Mouse (Mus musculus) brain, embryonic 14.5 days (tissue): ENCODE measurements around the gene Sost. TPM values are rescaled to one million over a fixed set of nuclear protein-coding genes. Genes with fewer than 3 reads are reported as not detected.
A peak's percentile ranks its signal among the peaks of the same experiment; 100 is the strongest.

Experiments used
- DNase-seq: peaks from one replicate; pipeline ENCODE4 v3.0.0-alpha.2; 2011; ENCODE audit warnings: low read depth
- CTCF ChIP-seq: fragments of 200-500 bp; IDR thresholded peaks from 2 replicates; pipeline ENCODE4 v1.5.1; 2012; ENCODE audit warnings: inconsistent platforms, mild to moderate bottlenecking, moderate library complexity, borderline replicate concordance; ENCODE audit not compliant: insufficient read depth, insufficient read length; ENCODE audit errors: extremely low read depth
- POLR2A ChIP-seq: fragments of 200-500 bp; IDR thresholded peaks from 2 replicates; pipeline ENCODE4 v1.6.1; 2012; ENCODE audit warnings: mild to moderate bottlenecking, inconsistent platforms, borderline replicate concordance; ENCODE audit not compliant: poor library complexity, insufficient read depth, insufficient read length, severe bottlenecking; ENCODE audit errors: extremely low read depth
- polyA plus RNA-seq: library from polyadenylated mRNA; depleted of rRNA; stranded (reverse); fragments of >200 nt; gene quantifications from 2 replicates; pipeline ENCODE4 v1.2.3, GENCODE M21; 2012; rRNA removed

The Sost gene
- polyA plus RNA-seq: 0.22 and 0.23 TPM in 2 replicates

GRCm38 (mm10) chr11:101966965-101967614, at the start of gene Sost:
Gene Sost, minus strand, starts transcription at chr11:101967015.
- DNase-seq: no peak

GRCm38 (mm10) chr11:102016136-102016535, 49.3 kb upstream of the Sost start:
- no peak for DNase-seq
- TF ChIP-seq CTCF (no peak), POLR2A (no peak)

More at GRCm38 (mm10) chr11:101966965-101967614, at the start of gene Sost:
- TF ChIP-seq CTCF (no peak), POLR2A (no peak)

GRCm38 (mm10) chr11:102015472-102015871, 48.7 kb upstream of the Sost start:
- DNase-seq: no peak
- TF ChIP-seq CTCF (no peak), POLR2A (no peak)

- DNase-seq: no peak
- no peak for TF ChIP-seq CTCF
- TF ChIP-seq POLR2A: no peak
These were observed 46.4 kb upstream of the Sost start for GRCm38 (mm10) chr11:102013201-102013600.

- no peak for TF ChIP-seq CTCF
- no peak for TF ChIP-seq POLR2A
- DNase-seq: no peak
These were observed 44.7 kb upstream of the Sost start for GRCm38 (mm10) chr11:102011510-102011909.

GRCm38 (mm10) chr11:102010140-102010539, 43.3 kb upstream of the Sost start:
- peak; percentile 94 for DNase-seq

GRCm38 (mm10) chr11:102008954-102009637, 42.3 kb upstream of the Sost start:
- TF ChIP-seq CTCF: no peak
- TF ChIP-seq POLR2A: no peak
- DNase-seq: no peak

More at GRCm38 (mm10) chr11:102010140-102010539, 43.3 kb upstream of the Sost start:
- TF ChIP-seq POLR2A (no peak), CTCF (no peak)

- TF ChIP-seq POLR2A: no peak
- TF ChIP-seq CTCF: no peak
- no peak for DNase-seq
These were observed 41.6 kb upstream of the Sost start for GRCm38 (mm10) chr11:102008372-102008771.

GRCm38 (mm10) chr11:102006688-102007087, 39.9 kb upstream of the Sost start:
- TF ChIP-seq CTCF: no peak
- TF ChIP-seq POLR2A: no peak
- DNase-seq: no peak

GRCm38 (mm10) chr11:102006271-102006670, 39.5 kb upstream of the Sost start:
- TF ChIP-seq POLR2A: no peak
- TF ChIP-seq CTCF: no peak
- peak; percentile 53 for DNase-seq

- DNase-seq: no peak
- TF ChIP-seq POLR2A (no peak), CTCF (peak; percentile 53)
These were observed 37.4 kb upstream of the Sost start for GRCm38 (mm10) chr11:102004251-102004650.

GRCm38 (mm10) chr11:101999466-101999865, 32.7 kb upstream of the Sost start:
- no peak for TF ChIP-seq CTCF
- no peak for TF ChIP-seq POLR2A
- DNase-seq: no peak

GRCm38 (mm10) chr11:101998258-101998657, 31.4 kb upstream of the Sost start:
- TF ChIP-seq POLR2A: no peak
- no peak for TF ChIP-seq CTCF
- DNase-seq: no peak

GRCm38 (mm10) chr11:101995938-101996337, 29.1 kb upstream of the Sost start:
- no peak for DNase-seq
- no peak for TF ChIP-seq POLR2A
- TF ChIP-seq CTCF: no peak
